1 mouse cellular context compared by ENCODE assay signal in genomic region chr7:45150321-45150720, GRCm38 (mm10).
TF ChIP-seq lines count a peak whose summit lies in the region.

No protein-coding gene starts in this region.

TF ChIP-seq in ES-E14, 5 proteins besides CTCF, POLR2A, EP300 and RAD21 (continued from another document):
- no peak for TF ChIP-seq MAFK (IDR thresholded peaks at IDR 0.05; ENCODE audit: insufficient read depth, low read depth, low read length)
